Mouse (Mus musculus) forebrain, embryonic 12.5 days (tissue): ENCODE measurements around the gene Tcstv3. TPM values are rescaled to one million over a fixed set of nuclear protein-coding genes. Genes with fewer than 3 reads are reported as not detected.
"Not testable (repeated sequence)": the region's sequence is repeated elsewhere in the genome, so short reads cannot be mapped to it uniquely, and the experiment has no call there.

Experiments
- ATAC-seq: fragments of 200-750 bp; cut with Nextera tagmentation; 2 replicates; pipeline ENCODE4 v1.8.0; 2017; ENCODE audit warnings: moderate TSS enrichment; ENCODE audit not compliant: low FRiP score
- H3K27ac ChIP-seq: fragments of 300-500 bp; sonication (generic); 2 replicates; pipeline ENCODE4 v1.5.1; 2016; ENCODE audit warnings: mild to moderate bottlenecking
- H3K27me3 ChIP-seq: fragments of 300-500 bp; sonication (generic); 2 replicates; pipeline ENCODE4 v1.6.1; 2016; ENCODE audit warnings: mild to moderate bottlenecking
- H3K36me3 ChIP-seq: fragments of 300-500 bp; sonication (generic); replicated peaks from 2 replicates; pipeline ENCODE4 v1.6.1; 2016; ENCODE audit warnings: mild to moderate bottlenecking
- H3K4me1 ChIP-seq: fragments of 300-500 bp; sonication (generic); 2 replicates; pipeline ENCODE4 v1.6.1; 2016
- H3K4me2 ChIP-seq: fragments of 300-500 bp; sonication (generic); 2 replicates; pipeline ENCODE4 v1.6.1; 2016; ENCODE audit warnings: mild to moderate bottlenecking, moderate library complexity
- H3K4me3 ChIP-seq: fragments of 300-500 bp; sonication (generic); replicated peaks from 2 replicates; pipeline ENCODE4 v1.5.1; 2016; ENCODE audit warnings: mild to moderate bottlenecking
- H3K9ac ChIP-seq: fragments of 300-500 bp; sonication (generic); 2 replicates; pipeline ENCODE4 v1.6.1; 2016; ENCODE audit warnings: mild to moderate bottlenecking
- H3K9me3 ChIP-seq: fragments of 300-500 bp; sonication (generic); 2 replicates; pipeline ENCODE4 v1.6.1; 2016
- WGBS: fragments of 180-500 bp; shearing (Covaris S2); methylation state at CpG from one replicate; pipeline ENCODE4 v1.1.7; 2016; 5-methylcytosine and 5-hydroxymethylcytosine counted together
- polyA plus RNA-seq: library from polyadenylated mRNA; unstranded; fragments of >200 nt; fragmentation: Nextera tagmentation; extraction: Ambion mirVana; gene quantifications from 2 replicates; pipeline ENCODE4 v1.2.1, GENCODE M21; 2016

Gene Tcstv3
- polyA plus RNA-seq: not detected in 2 replicates

- 71% methylated on average over 3 of the region's 3 CpGs for WGBS
- not testable (repeated sequence) for H3K27ac ChIP-seq, H3K9me3 ChIP-seq, H3K4me2 ChIP-seq, H3K36me3 ChIP-seq, H3K4me3 ChIP-seq, H3K4me1 ChIP-seq, H3K27me3 ChIP-seq, H3K9ac ChIP-seq, ATAC-seq
Observed at GRCm38 (mm10) chr13:120316578-120316977, at the start of gene Tcstv3. Gene Tcstv3 (plus strand): TSS chr13:120316878.

GRCm38 (mm10) chr13:120277837-120278236 lies 38.8 kb upstream of the Tcstv3 start:
- H3K27me3 ChIP-seq, H3K27ac ChIP-seq, H3K9me3 ChIP-seq, H3K4me1 ChIP-seq, H3K4me2 ChIP-seq, H3K4me3 ChIP-seq, ATAC-seq, H3K36me3 ChIP-seq, H3K9ac ChIP-seq: not testable (repeated sequence)
- WGBS: 20% methylated on average over 2 of the region's 2 CpGs

DNA sequence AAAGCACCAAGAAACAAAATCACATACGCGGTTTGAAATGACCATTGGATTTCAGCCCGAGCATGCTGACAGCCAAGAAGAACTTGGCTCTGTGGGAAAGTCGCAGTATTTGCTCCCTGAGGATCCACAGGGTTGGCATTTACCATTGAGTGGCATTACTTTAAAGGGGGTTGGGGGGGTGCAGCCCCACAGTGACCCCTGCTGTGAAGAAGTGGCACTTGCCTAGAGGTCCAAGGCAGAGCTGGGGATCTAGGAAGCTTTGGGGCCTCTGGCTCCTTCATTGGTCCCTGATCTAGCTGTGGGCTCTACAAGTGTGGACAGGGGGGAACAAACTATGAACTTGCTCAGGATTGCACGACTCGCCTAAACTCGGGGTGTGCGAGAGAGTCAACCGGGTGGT lies 37.9 kb upstream of the Tcstv3 start:
- H3K27ac ChIP-seq: no peak overlapping the region
- no peak overlapping the region for H3K4me3 ChIP-seq
- H3K36me3 ChIP-seq: no peaks in the 10 kb centered on the region
- H3K4me2 ChIP-seq: no peak overlapping the region
- H3K9ac ChIP-seq: no peak overlapping the region
- H3K9me3 ChIP-seq: no peaks in the 10 kb centered on the region
- 93% methylated on average over 9 of the region's 9 CpGs for WGBS
- no peaks in the 10 kb centered on the region for H3K27me3 ChIP-seq
- no peaks in the 10 kb centered on the region for H3K4me1 ChIP-seq
- ATAC-seq: no peak

DNA sequence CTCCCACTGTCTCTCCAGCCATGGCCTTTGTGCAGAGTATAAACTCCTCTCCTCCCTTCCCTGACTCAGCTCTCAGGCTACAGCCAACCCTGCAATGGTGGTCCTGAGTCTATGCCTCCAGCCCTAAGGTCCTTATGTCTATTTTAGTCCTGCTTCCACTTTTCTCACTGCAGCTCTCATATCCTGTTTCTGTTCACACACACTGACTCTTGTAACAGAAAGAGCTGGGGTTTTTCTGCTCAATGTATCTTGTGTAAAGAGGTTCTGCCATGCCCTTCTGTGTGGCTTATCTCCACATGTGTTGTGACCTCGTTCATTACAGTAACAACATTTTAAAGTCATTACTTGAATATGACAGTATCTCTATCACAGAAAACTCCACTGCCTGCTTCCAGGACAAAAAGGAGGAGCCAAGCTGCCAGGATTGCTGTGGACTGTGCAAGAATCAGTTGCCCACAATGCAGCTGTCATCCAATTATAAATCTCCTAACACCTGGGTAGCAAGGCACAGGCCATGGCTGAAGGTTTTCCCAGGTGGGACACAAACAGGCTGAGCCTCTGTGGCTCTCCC lies 17.3 kb upstream of the Tcstv3 start:
- Histone ChIP-seq H3K4me3 (no peak overlapping the region), H3K4me1 (no peaks in the 10 kb centered on the region), H3K9ac (no peak overlapping the region), H3K36me3 (no peaks in the 10 kb centered on the region), H3K27ac (no peak overlapping the region), H3K27me3 (no peaks in the 10 kb centered on the region), H3K9me3 (no peaks in the 10 kb centered on the region), H3K4me2 (no peak overlapping the region)
- no peak for ATAC-seq
- WGBS: 68% methylated on average over 1 of the region's 1 CpGs

- Histone ChIP-seq H3K4me2 (no peak within 1 kb of the TSS), H3K36me3 (no peaks in the 10 kb centered on the region), H3K9ac (no peak within 1 kb of the TSS), H3K9me3 (no peaks in the 10 kb centered on the region), H3K27me3 (no peaks in the 10 kb centered on the region), H3K27ac (no peak within 1 kb of the TSS), H3K4me3 (no peak within 1 kb of the TSS), H3K4me1 (no peaks in the 10 kb centered on the region)
- ATAC-seq: no peak
- WGBS: 60% methylated on average over 2 of the region's 2 CpGs
Observed at GRCm38 (mm10) chr13:120299991-120300442, 16.7 kb upstream of the Tcstv3 start, which contains the start of gene BC147527. Gene BC147527 (plus strand): TSS chr13:120300392.

DNA sequence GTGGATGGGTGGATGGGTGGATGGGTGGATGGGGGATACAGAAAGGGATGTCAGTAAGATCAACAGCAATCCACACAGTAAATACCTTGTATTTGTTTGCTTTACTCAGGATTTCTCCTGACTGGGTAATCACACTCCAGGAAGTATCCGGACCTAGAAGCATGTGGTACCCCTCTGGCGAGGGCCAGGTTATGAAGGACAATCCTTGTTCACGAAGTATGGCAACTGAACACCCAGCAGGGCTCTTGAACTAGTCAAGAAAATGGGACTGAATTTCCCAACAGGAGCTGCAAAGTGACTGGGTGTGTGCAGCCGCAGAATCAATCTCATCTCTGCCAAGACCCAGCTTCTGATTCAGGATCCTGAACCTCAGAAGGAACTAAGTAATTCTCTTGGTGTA lies 15.8 kb upstream of the Tcstv3 start:
- no peak for ATAC-seq
- 83% methylated on average over 4 of the region's 4 CpGs for WGBS
- H3K9ac ChIP-seq: no peak overlapping the region

GRCm38 (mm10) chr13:120310749-120311148 lies 5.9 kb upstream of the Tcstv3 start:
- ATAC-seq: no peak
- Histone ChIP-seq H3K4me1 (no peaks in the 10 kb centered on the region), H3K36me3 (no peaks in the 10 kb centered on the region), H3K9me3 (no peaks in the 10 kb centered on the region), H3K4me3 (no peak overlapping the region), H3K4me2 (no peak overlapping the region), H3K27me3 (no peaks in the 10 kb centered on the region), H3K27ac (no peak overlapping the region), H3K9ac (no peak overlapping the region)
- 82% methylated on average over 4 of the region's 4 CpGs for WGBS

More for the DNA sequence above, 15.8 kb upstream of the Tcstv3 start:
- Histone ChIP-seq H3K4me3 (no peak overlapping the region), H3K27me3 (no peaks in the 10 kb centered on the region), H3K4me1 (no peaks in the 10 kb centered on the region), H3K27ac (no peak overlapping the region), H3K4me2 (no peak overlapping the region), H3K9me3 (no peaks in the 10 kb centered on the region), H3K36me3 (no peaks in the 10 kb centered on the region)

DNA sequence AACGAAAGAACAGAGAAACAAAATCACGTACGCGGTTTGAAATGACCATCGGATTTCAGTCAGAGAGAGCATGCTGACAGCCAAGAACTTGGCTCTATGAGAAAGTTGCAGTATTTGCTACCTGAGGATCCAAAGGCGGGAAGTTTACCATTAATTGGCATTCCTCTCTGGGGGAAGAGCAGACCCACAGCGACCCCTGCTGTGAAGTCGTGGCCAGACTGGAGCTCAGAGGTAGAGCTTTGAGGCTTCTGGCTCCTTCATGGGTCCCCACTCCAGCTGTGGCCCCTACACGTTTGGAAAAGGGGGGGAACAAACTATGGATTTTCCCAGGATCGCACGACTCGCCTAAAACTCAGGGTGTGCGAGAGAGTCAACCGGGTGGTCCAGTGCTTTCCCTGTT lies 3.1 kb upstream of the Tcstv3 start:
- no peak for ATAC-seq
- 48% methylated on average over 14 of the region's 14 CpGs for WGBS

DNA sequence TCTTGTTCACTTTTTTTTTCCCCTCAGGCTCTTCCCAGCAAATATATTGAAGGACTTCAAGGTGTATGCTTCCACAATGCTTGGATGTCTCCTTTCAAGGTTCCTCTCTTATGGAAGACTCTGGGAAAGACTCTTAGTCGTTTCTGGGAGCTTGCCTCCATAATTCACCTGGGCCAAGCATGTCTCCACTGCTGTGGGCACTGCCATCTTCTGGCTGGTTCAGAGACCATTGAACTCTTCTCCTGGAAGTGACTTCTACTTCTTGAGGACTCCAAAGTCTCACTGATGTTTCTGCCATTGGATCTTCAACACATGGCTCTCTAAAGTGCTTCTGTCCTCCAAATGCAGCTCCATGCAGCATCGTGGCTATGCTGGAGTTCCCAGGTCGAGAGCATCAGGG lies 3.5 kb downstream of the Tcstv3 start:
- no peaks in the 10 kb centered on the region; the same call in 1 of the 2 replicates for H3K9me3 ChIP-seq
- no peaks in the 10 kb centered on the region for H3K4me1 ChIP-seq
- ATAC-seq: no peak
- no peak overlapping the region for H3K4me2 ChIP-seq
- H3K27ac ChIP-seq: no peak overlapping the region
- H3K36me3 ChIP-seq: no peaks in the 10 kb centered on the region
- no peak overlapping the region for H3K4me3 ChIP-seq
- 68% methylated on average over 3 of the region's 3 CpGs for WGBS
- no peak overlapping the region for H3K9ac ChIP-seq
- H3K27me3 ChIP-seq: no peaks in the 10 kb centered on the region

More for the DNA sequence above, 3.1 kb upstream of the Tcstv3 start:
- no peaks in the 10 kb centered on the region for H3K36me3 ChIP-seq
- no peak overlapping the region for H3K4me3 ChIP-seq
- H3K27me3 ChIP-seq: no peaks in the 10 kb centered on the region
- no peaks in the 10 kb centered on the region for H3K4me1 ChIP-seq
- H3K9me3 ChIP-seq: no peaks in the 10 kb centered on the region
- no peak overlapping the region for H3K9ac ChIP-seq
- H3K4me2 ChIP-seq: no peak overlapping the region
- H3K27ac ChIP-seq: no peak overlapping the region

DNA sequence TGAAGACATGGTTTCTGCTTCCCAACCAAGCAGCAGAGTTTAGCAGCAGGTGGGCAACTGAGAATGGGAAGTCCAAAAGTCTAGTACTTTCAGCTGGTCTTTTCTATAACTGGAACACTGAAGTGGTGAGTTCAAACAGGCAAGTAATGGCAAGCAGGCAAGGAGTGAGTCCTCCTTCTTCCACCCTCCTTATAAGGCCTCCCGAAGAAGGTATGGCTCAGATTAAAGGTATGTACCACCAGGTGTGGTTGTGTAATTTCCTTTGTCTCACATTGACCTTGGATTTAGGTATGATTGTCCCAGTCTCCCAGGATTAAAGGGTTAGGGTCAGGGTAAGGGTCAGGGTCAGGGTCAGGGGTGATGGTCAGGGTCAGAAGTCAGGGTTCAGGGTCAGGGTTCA lies 4.0 kb downstream of the Tcstv3 start:
- Histone ChIP-seq H3K4me3 (no peak overlapping the region), H3K9me3 (no peaks in the 10 kb centered on the region; the same call in 1 of the 2 replicates), H3K9ac (no peak overlapping the region), H3K36me3 (no peaks in the 10 kb centered on the region), H3K4me1 (no peaks in the 10 kb centered on the region), H3K27ac (no peak overlapping the region), H3K4me2 (no peak overlapping the region), H3K27me3 (no peaks in the 10 kb centered on the region)
- WGBS: 96% methylated on average over 1 of the region's 1 CpGs
- no peak for ATAC-seq

Other genes with a start within 250 kb of the Tcstv3 start
- not detected in 2 replicates for gene Gm20767, start 176.6 kb upstream of the Tcstv3 start, polyA plus RNA-seq
- not detected in 2 replicates for gene Gm21818, start 144.4 kb upstream of the Tcstv3 start, polyA plus RNA-seq
- gene Gm21762, start 100.9 kb upstream of the Tcstv3 start, polyA plus RNA-seq: not detected in 2 replicates
- gene Gm21731, start 77.8 kb upstream of the Tcstv3 start, polyA plus RNA-seq: not detected in 2 replicates
- gene AF067061, start 53.8 kb upstream of the Tcstv3 start, polyA plus RNA-seq: not detected in 2 replicates
- gene BC147527, start 16.5 kb upstream of the Tcstv3 start, polyA plus RNA-seq: not detected in 2 replicates